Mouse (Mus musculus) forebrain, embryonic 11.5 days (tissue): ENCODE data around the gene Rasgef1c. TPM values are rescaled to one million over a fixed set of nuclear protein-coding genes. Genes with fewer than 3 reads are reported as not detected.
A peak's percentile ranks its signal among the peaks of the same experiment; 100 is the strongest.

Experiments
- ATAC-seq: fragments of 200-750 bp; cut with Nextera tagmentation; replicated peaks from 2 replicates; pipeline ENCODE4 v1.8.0; 2017; ENCODE audit warnings: moderate TSS enrichment; ENCODE audit not compliant: low FRiP score
- DNase-seq: peaks from one replicate; pipeline ENCODE4 v3.0.0-alpha.2; 2017; ENCODE audit warnings: low spot score
- H3K27ac ChIP-seq: fragments of 300-500 bp; sonication (generic); 2 replicates; pipeline ENCODE4 v1.5.1; 2014; ENCODE audit warnings: low read depth, low read length
- H3K27me3 ChIP-seq: fragments of 300-500 bp; sonication (generic); 2 replicates; pipeline ENCODE4 v1.6.1; 2014; ENCODE audit warnings: mild to moderate bottlenecking, low read length, mixed read lengths; ENCODE audit not compliant: control insufficient read depth, insufficient read depth
- H3K36me3 ChIP-seq: fragments of 300-500 bp; sonication (generic); 2 replicates; pipeline ENCODE4 v1.6.1; 2014; ENCODE audit warnings: mild to moderate bottlenecking, low read length, moderate library complexity, mixed read lengths; ENCODE audit not compliant: control insufficient read depth, insufficient read depth
- H3K4me1 ChIP-seq: fragments of 300-500 bp; sonication (generic); replicated peaks from 2 replicates; pipeline ENCODE4 v1.6.1; 2014; ENCODE audit warnings: low read length, mixed read lengths; ENCODE audit not compliant: control insufficient read depth, insufficient read depth
- H3K4me2 ChIP-seq: fragments of 300-500 bp; sonication (generic); 2 replicates; pipeline ENCODE4 v1.6.1; 2014; ENCODE audit warnings: low read depth, mild to moderate bottlenecking, low read length, moderate library complexity, mixed read lengths; ENCODE audit not compliant: severe bottlenecking
- H3K4me3 ChIP-seq: fragments of 300-500 bp; sonication (generic); 2 replicates; pipeline ENCODE4 v1.5.1; 2014; ENCODE audit warnings: low read depth, low read length
- H3K9ac ChIP-seq: fragments of 300-500 bp; sonication (generic); 2 replicates; pipeline ENCODE4 v1.6.1; 2014; ENCODE audit warnings: low read length
- H3K9me3 ChIP-seq: fragments of 300-500 bp; sonication (generic); 2 replicates; pipeline ENCODE4 v1.6.1; 2016; ENCODE audit warnings: low read length, mixed read lengths; ENCODE audit not compliant: control insufficient read depth
- WGBS: fragments of 180-500 bp; shearing (Covaris S2); extraction: QIAGEN DNeasy Blood & Tissue Kit; methylation state at CpG from one replicate; pipeline ENCODE4 v1.1.7; 2014; 5-methylcytosine and 5-hydroxymethylcytosine counted together
- polyA plus RNA-seq: library from polyadenylated mRNA; unstranded; fragments of >200 nt; fragmentation: Nextera tagmentation; extraction: Ambion mirVana; gene quantifications from 2 replicates; pipeline ENCODE4 v1.2.1, GENCODE M21; 2014

Rasgef1c gene
- polyA plus RNA-seq, 1 experiment from 2014 or later: 1.2 TPM

GRCm38 (mm10) chr11:50013016-50013415 lies 111.4 kb downstream of the Rasgef1c start:
- Histone ChIP-seq H3K9me3 (no peaks in the 10 kb centered on the region), H3K27me3 (no peaks in the 10 kb centered on the region), H3K4me2 (no peak overlapping the region), H3K9ac (no peak overlapping the region), H3K36me3 (no peaks in the 10 kb centered on the region), H3K4me3 (no peak overlapping the region), H3K4me1 (no peaks in the 10 kb centered on the region), H3K27ac (no peak overlapping the region)
- ATAC-seq: no peak
- DNase-seq: no peak
- WGBS: 67% methylated on average over 5 of the region's 6 CpGs

- DNase-seq (no peak), ATAC-seq (no peak)
- Histone ChIP-seq H3K4me1 (no peaks in the 10 kb centered on the region), H3K36me3 (no peaks in the 10 kb centered on the region), H3K9me3 (no peaks in the 10 kb centered on the region), H3K9ac (no peak overlapping the region), H3K27me3 (no peaks in the 10 kb centered on the region), H3K27ac (no peak overlapping the region), H3K4me2 (no peak overlapping the region), H3K4me3 (no peak overlapping the region)
- WGBS: 82% methylated on average over 5 of the region's 5 CpGs
These were observed 114.9 kb downstream of the Rasgef1c start for GRCm38 (mm10) chr11:50016503-50016902.

- Histone ChIP-seq H3K9me3 (no peaks in the 10 kb centered on the region), H3K4me2 (no peak overlapping the region), H3K4me3 (no peak overlapping the region), H3K36me3 (no peaks in the 10 kb centered on the region), H3K4me1 (no peaks in the 10 kb centered on the region), H3K27ac (no peak overlapping the region), H3K27me3 (no peaks in the 10 kb centered on the region), H3K9ac (no peak overlapping the region)
- no peak for ATAC-seq
- no peak for DNase-seq
- WGBS: 86% methylated on average over 7 of the region's 7 CpGs
These were observed 115.9 kb downstream of the Rasgef1c start for GRCm38 (mm10) chr11:50017511-50017910.

GRCm38 (mm10) chr11:50018848-50019247 lies 117.2 kb downstream of the Rasgef1c start:
- Histone ChIP-seq H3K9me3 (no peaks in the 10 kb centered on the region), H3K9ac (no peak overlapping the region), H3K4me3 (no peak overlapping the region), H3K4me1 (no peaks in the 10 kb centered on the region), H3K36me3 (no peaks in the 10 kb centered on the region), H3K27me3 (no peaks in the 10 kb centered on the region), H3K27ac (no peak overlapping the region), H3K4me2 (no peak overlapping the region)
- no peak for ATAC-seq
- no peak for DNase-seq

- Histone ChIP-seq H3K9ac (no peak overlapping the region), H3K27ac (no peak overlapping the region), H3K4me2 (no peak overlapping the region), H3K9me3 (no peaks in the 10 kb centered on the region), H3K27me3 (0 out of 2 replicates have a peak, but pooled peaks cover 3% of the 10 kb centered on the region), H3K4me3 (no peak overlapping the region), H3K4me1 (peaks cover 2% of the 10 kb centered on the region; the same call in 1 of the 2 replicates), H3K36me3 (no peaks in the 10 kb centered on the region)
- ATAC-seq (no peak), DNase-seq (no peak)
- 81% methylated on average over 3 of the region's 3 CpGs for WGBS
These were observed 120.5 kb downstream of the Rasgef1c start for GRCm38 (mm10) chr11:50022085-50022484.

GRCm38 (mm10) chr11:50024445-50024832 lies 122.8 kb downstream of the Rasgef1c start:
- ATAC-seq (0 out of 2 replicates have a peak, but pooled peaks have one; percentile 21), DNase-seq (no peak)
- Histone ChIP-seq H3K9ac (no peak overlapping the region), H3K4me2 (peak overlapping the region; percentile 80; the same call in 1 of the 2 replicates), H3K4me1 (peaks cover 10% of the 10 kb centered on the region), H3K9me3 (no peaks in the 10 kb centered on the region), H3K27me3 (0 out of 2 replicates have a peak, but pooled peaks cover 3% of the 10 kb centered on the region), H3K27ac (no peak overlapping the region), H3K4me3 (no peak overlapping the region; the same call in 1 of the 2 replicates), H3K36me3 (no peaks in the 10 kb centered on the region)
- 63% methylated on average over 6 of the region's 6 CpGs for WGBS

- under 1% methylated on average over 111 of the region's 129 CpGs for WGBS
- Histone ChIP-seq H3K4me1 (peaks cover 10% of the 10 kb centered on the region), H3K4me2 (peak within 1 kb of the TSS; percentile 80), H3K27ac (peak within 1 kb of the TSS; percentile 85), H3K9ac (peak within 1 kb of the TSS; percentile 98), H3K4me3 (peak within 1 kb of the TSS; percentile 95), H3K9me3 (no peaks in the 10 kb centered on the region), H3K36me3 (no peaks in the 10 kb centered on the region), H3K27me3 (0 out of 2 replicates have a peak, but pooled peaks cover 3% of the 10 kb centered on the region)
- DNase-seq (peak; percentile 98), ATAC-seq (peak; percentile 88)
These were observed 123.4 kb downstream of the Rasgef1c start, which contains the start of gene Rnf130 for GRCm38 (mm10) chr11:50024833-50025720. Gene Rnf130 (plus strand): TSS chr11:50025346.

- H3K4me3 ChIP-seq: peak overlapping the region; percentile 95
- 5% methylated on average over 24 of the region's 24 CpGs for WGBS
- H3K9me3 ChIP-seq: no peaks in the 10 kb centered on the region
- peak; percentile 6 for ATAC-seq
- peak overlapping the region; percentile 80 for H3K4me2 ChIP-seq
- DNase-seq: peak; percentile 60
- peak overlapping the region; percentile 98 for H3K9ac ChIP-seq
- no peaks in the 10 kb centered on the region for H3K36me3 ChIP-seq
- peak overlapping the region; percentile 82 for H3K27ac ChIP-seq
- peaks cover 10% of the 10 kb centered on the region for H3K4me1 ChIP-seq
- 0 out of 2 replicates have a peak, but pooled peaks cover 3% of the 10 kb centered on the region for H3K27me3 ChIP-seq
These were observed 124.3 kb downstream of the Rasgef1c start for GRCm38 (mm10) chr11:50025721-50026520.
